ENCODE assay signal across 13 mouse cellular contexts in genomic region chr4:83794930-83795459, GRCm38 (mm10).
DNase-seq lines count a peak whose midpoint lies in the region; ATAC-seq lines count a peak whose summit lies in the region.
"Had no signal": no experiment of that assay in that cellular context is flagged by ENCODE, and none has a peak within 500 bp of the region (broad histone marks: within the 10 kb centered on the region; RNA-seq: fewer than 3 reads in every experiment).

No protein-coding gene starts in this region.

- 23% methylated on average over 5 of the region's 5 CpGs for WGBS in embryonic facial prominence, embryonic 10.5 days
- WGBS in hindbrain, embryonic 12.5 days, result 33% methylated on average over 5 of the region's 5 CpGs
- WGBS in midbrain, embryonic 12.5 days, result 17% methylated on average over 5 of the region's 5 CpGs
- WGBS in liver, embryonic 11.5 days, result 62% methylated on average over 5 of the region's 5 CpGs

- no peaks in the 10 kb centered on the region for H3K36me3 ChIP-seq in embryonic facial prominence, embryonic 10.5 days (replicated peaks)
- no peaks in the 10 kb centered on the region for H3K36me3 ChIP-seq in hindbrain, embryonic 12.5 days
- no peaks in the 10 kb centered on the region for H3K36me3 ChIP-seq in midbrain, embryonic 12.5 days
- H3K36me3 ChIP-seq in liver, embryonic 11.5 days (ENCODE audit: control insufficient read depth, insufficient read depth, low read length), result no peaks in the 10 kb centered on the region
- H3K36me3 ChIP-seq: liver, embryonic 15.5 days had no signal

- ATAC-seq in hindbrain, embryonic 12.5 days (ENCODE audit: low FRiP score), result peak; percentile 29; the same call in 1 of the 2 replicates
- peak; percentile 44; the same call in 1 of the 2 replicates for ATAC-seq in midbrain, embryonic 12.5 days (ENCODE audit: low FRiP score, low read depth)
- no peak for ATAC-seq in liver, embryonic 11.5 days (replicated peaks; ENCODE audit: low FRiP score)
- ATAC-seq: intestine, postnatal 0 days had no signal

- no peaks in the 10 kb centered on the region for H3K27me3 ChIP-seq in embryonic facial prominence, embryonic 10.5 days (replicated peaks; ENCODE audit: low read depth, poor library complexity, severe bottlenecking)
- H3K27me3 ChIP-seq in hindbrain, embryonic 12.5 days, result no peaks in the 10 kb centered on the region
- no peaks in the 10 kb centered on the region for H3K27me3 ChIP-seq in midbrain, embryonic 12.5 days
- H3K27me3 ChIP-seq in liver, embryonic 11.5 days (replicated peaks; ENCODE audit: control insufficient read depth, insufficient read depth, low read length), result no peaks in the 10 kb centered on the region
- H3K27me3 ChIP-seq: liver, embryonic 15.5 days had no signal

- peak; percentile 42 for DNase-seq in embryo, embryonic 11 days
- DNase-seq in embryonic facial prominence, embryonic 10.5 days (ENCODE audit: low spot score), result peak; percentile 24
- DNase-seq in liver, embryonic 11.5 days (ENCODE audit: low spot score), result no peak
- no peak for DNase-seq in layer of hippocampus, adult 8-10 months (ENCODE audit: low spot score in 2 of 2)
- no peak for DNase-seq in thymus, postnatal 36 days
- DNase-seq in cerebellum, postnatal 10 days, result no peak
- DNase-seq: cerebellum, adult 11-12 months; heart, adult 11 months; thymus, adult 18-20 months had no signal

- H3K4me3 ChIP-seq in embryonic facial prominence, embryonic 10.5 days, result no peak overlapping the region
- H3K4me3 ChIP-seq in hindbrain, embryonic 12.5 days, result no peak overlapping the region
- no peak overlapping the region for H3K4me3 ChIP-seq in midbrain, embryonic 12.5 days
- H3K4me3 ChIP-seq in liver, embryonic 11.5 days (ENCODE audit: low read depth, low read length), result no peak overlapping the region
- H3K4me3 ChIP-seq: liver, embryonic 15.5 days had no signal

- H3K27ac ChIP-seq in embryonic facial prominence, embryonic 10.5 days (replicated peaks), result peak overlapping the region; percentile 65
- H3K27ac ChIP-seq in hindbrain, embryonic 12.5 days, result no peak overlapping the region
- peak overlapping the region; percentile 30 for H3K27ac ChIP-seq in midbrain, embryonic 12.5 days (replicated peaks)
- no peak overlapping the region for H3K27ac ChIP-seq in liver, embryonic 11.5 days (ENCODE audit: low read depth, low read length)
- H3K27ac ChIP-seq: liver, embryonic 15.5 days had no signal

- no peaks in the 10 kb centered on the region for H3K9me3 ChIP-seq in embryonic facial prominence, embryonic 10.5 days
- no peaks in the 10 kb centered on the region for H3K9me3 ChIP-seq in hindbrain, embryonic 12.5 days (replicated peaks)
- no peaks in the 10 kb centered on the region for H3K9me3 ChIP-seq in midbrain, embryonic 12.5 days
- H3K9me3 ChIP-seq in liver, embryonic 11.5 days (ENCODE audit: control insufficient read depth, low read length), result no peaks in the 10 kb centered on the region
- H3K9me3 ChIP-seq: liver, embryonic 15.5 days had no signal

- H3K4me1 ChIP-seq in embryonic facial prominence, embryonic 10.5 days, result peaks cover 28% of the 10 kb centered on the region
- H3K4me1 ChIP-seq in hindbrain, embryonic 12.5 days, result peaks cover 8% of the 10 kb centered on the region
- peaks cover 15% of the 10 kb centered on the region for H3K4me1 ChIP-seq in midbrain, embryonic 12.5 days
- H3K4me1 ChIP-seq in liver, embryonic 11.5 days (replicated peaks; ENCODE audit: control insufficient read depth, insufficient read depth, low read length), result no peaks in the 10 kb centered on the region
- H3K4me1 ChIP-seq: liver, embryonic 15.5 days had no signal

- peak overlapping the region; percentile 39 for H3K4me2 ChIP-seq in hindbrain, embryonic 12.5 days (replicated peaks)
- peak overlapping the region; percentile 45 for H3K4me2 ChIP-seq in midbrain, embryonic 12.5 days (replicated peaks)
- H3K4me2 ChIP-seq in liver, embryonic 11.5 days, result no peak overlapping the region
- H3K4me2 ChIP-seq: liver, embryonic 15.5 days had no signal

- no peak overlapping the region for H3K9ac ChIP-seq in hindbrain, embryonic 12.5 days
- H3K9ac ChIP-seq in midbrain, embryonic 12.5 days (replicated peaks), result no peak overlapping the region
- no peak overlapping the region for H3K9ac ChIP-seq in liver, embryonic 11.5 days (ENCODE audit: low read depth, low read length)
- H3K9ac ChIP-seq: liver, embryonic 15.5 days had no signal

Comparison
In these comparisons a context has a peak if more than half of its experiments do, and no peak if none do; other contexts are left out.
1. DNase-seq: peak in embryo, embryonic 11 days (single experiment) and embryonic facial prominence, embryonic 10.5 days (single experiment); none in liver, embryonic 11.5 days (single experiment), layer of hippocampus, adult 8-10 months (0 of 2), thymus, postnatal 36 days (0 of 2) and cerebellum, postnatal 10 days (0 of 2).
2. H3K27ac ChIP-seq: peak in embryonic facial prominence, embryonic 10.5 days (single experiment) and midbrain, embryonic 12.5 days (single experiment); none in hindbrain, embryonic 12.5 days (single experiment) and liver, embryonic 11.5 days (single experiment).